Mouse (Mus musculus) forebrain, embryonic 10.5 days (tissue): ENCODE measurements at regions not wholly inside any gene's neighbourhood (a gene's known extent, or its start where the extent isn't known, plus 50 kb on each side); places are given as distances from the start of the nearest gene placed in this dataset.

Experiments
- DNase-seq: peaks from one replicate; pipeline ENCODE4 v3.0.0-alpha.2; 2017; ENCODE audit warnings: low spot score; ENCODE audit errors: extremely low spot score
- H3K27ac ChIP-seq: fragments of 300-500 bp; sonication (generic); 2 replicates; pipeline ENCODE4 v1.5.1; 2016; ENCODE audit warnings: mild to moderate bottlenecking
- H3K27me3 ChIP-seq: fragments of 300-500 bp; sonication (generic); 2 replicates; pipeline ENCODE4 v1.6.1; 2016; ENCODE audit warnings: mild to moderate bottlenecking; ENCODE audit not compliant: poor library complexity, severe bottlenecking
- H3K36me3 ChIP-seq: fragments of 300-500 bp; sonication (generic); replicated peaks from 2 replicates; pipeline ENCODE4 v1.6.1; 2016; ENCODE audit warnings: mild to moderate bottlenecking, moderate library complexity
- H3K4me1 ChIP-seq: fragments of 300-500 bp; sonication (generic); 2 replicates; pipeline ENCODE4 v1.6.1; 2016
- H3K4me3 ChIP-seq: fragments of 300-500 bp; sonication (generic); 2 replicates; pipeline ENCODE4 v1.5.1; 2016; ENCODE audit warnings: mild to moderate bottlenecking, moderate library complexity
- H3K9me3 ChIP-seq: fragments of 300-500 bp; sonication (generic); 2 replicates; pipeline ENCODE4 v1.6.1; 2016; ENCODE audit warnings: mild to moderate bottlenecking, moderate library complexity
- WGBS: fragments of 180-500 bp; shearing (Covaris S2); methylation state at CpG from one replicate; pipeline ENCODE4 v1.1.7; 2016; 5-methylcytosine and 5-hydroxymethylcytosine counted together

GRCm38 (mm10) chr13:118849541-118849940 lies 179.9 kb downstream of the Fgf10 start:
- H3K36me3 ChIP-seq, result no peaks in the 10 kb centered on the region
- no peak overlapping the region for H3K4me3 ChIP-seq
- WGBS, result 94% methylated on average over 5 of the region's 5 CpGs
- DNase-seq, result no peak
- H3K27me3 ChIP-seq, result no peaks in the 10 kb centered on the region
- H3K9me3 ChIP-seq, result no peaks in the 10 kb centered on the region
- no peaks in the 10 kb centered on the region for H3K4me1 ChIP-seq
- H3K27ac ChIP-seq, result no peak overlapping the region

GRCm38 (mm10) chr13:118850708-118851107 lies 181.1 kb downstream of the Fgf10 start:
- Histone ChIP-seq H3K4me1 (no peaks in the 10 kb centered on the region), H3K4me3 (no peak overlapping the region), H3K9me3 (no peaks in the 10 kb centered on the region), H3K27me3 (no peaks in the 10 kb centered on the region), H3K27ac (no peak overlapping the region), H3K36me3 (no peaks in the 10 kb centered on the region)
- no peak for DNase-seq
- 78% methylated on average over 8 of the region's 8 CpGs for WGBS

GRCm38 (mm10) chr13:118886339-118886810 lies 216.8 kb downstream of the Fgf10 start:
- Histone ChIP-seq H3K27me3 (no peaks in the 10 kb centered on the region), H3K4me3 (no peak overlapping the region), H3K9me3 (no peaks in the 10 kb centered on the region), H3K4me1 (peaks cover 17% of the 10 kb centered on the region), H3K27ac (no peak overlapping the region), H3K36me3 (no peaks in the 10 kb centered on the region)
- WGBS, result 62% methylated on average over 9 of the region's 9 CpGs
- no peak for DNase-seq

DNA sequence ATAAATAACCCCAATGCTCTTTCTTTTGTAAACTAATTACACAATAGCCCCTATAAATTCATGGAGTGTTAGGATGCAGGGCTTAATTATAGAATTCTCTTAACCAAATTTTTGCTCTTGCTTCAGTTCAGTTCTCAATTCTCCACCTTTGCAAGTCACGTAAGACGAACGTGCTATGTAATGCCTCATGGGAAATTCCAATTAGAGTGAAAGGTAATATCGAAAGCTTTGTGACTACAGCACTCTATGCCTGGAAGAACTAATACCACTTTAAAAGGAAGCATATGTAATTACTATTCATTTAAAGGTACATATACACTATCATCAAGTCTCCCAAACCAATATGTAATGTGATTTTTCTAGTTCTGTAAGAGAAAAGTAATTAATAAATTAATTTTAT lies 225.5 kb downstream of the Fgf10 start:
- Histone ChIP-seq H3K27me3 (no peaks in the 10 kb centered on the region), H3K4me1 (no peaks in the 10 kb centered on the region), H3K9me3 (no peaks in the 10 kb centered on the region), H3K36me3 (no peaks in the 10 kb centered on the region), H3K27ac (no peak overlapping the region), H3K4me3 (no peak overlapping the region)
- no peak for DNase-seq
- WGBS, result 88% methylated on average over 4 of the region's 4 CpGs

DNA sequence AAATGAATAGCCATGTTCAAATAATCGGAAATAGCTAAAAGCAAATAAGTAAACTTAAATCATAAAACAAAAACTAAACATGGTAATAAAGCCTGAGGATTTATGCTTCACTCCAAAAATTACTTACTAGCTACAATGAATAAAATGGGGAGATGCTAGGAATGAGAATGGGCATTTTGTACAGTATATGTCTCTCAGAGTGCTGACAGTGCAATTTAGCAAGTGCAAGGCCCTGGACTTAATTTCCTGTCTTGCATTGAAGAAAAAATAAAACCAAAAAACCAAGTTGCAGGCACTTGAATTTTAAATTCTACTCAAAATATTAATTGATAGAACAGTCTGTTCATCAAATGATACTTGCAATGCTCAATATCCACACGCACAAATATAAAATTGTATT lies 232.4 kb downstream of the Fgf10 start:
- Histone ChIP-seq H3K27ac (no peak overlapping the region), H3K27me3 (no peaks in the 10 kb centered on the region), H3K36me3 (no peaks in the 10 kb centered on the region), H3K4me1 (no peaks in the 10 kb centered on the region), H3K9me3 (no peaks in the 10 kb centered on the region), H3K4me3 (no peak overlapping the region)
- DNase-seq, result no peak
- 92% methylated on average over 2 of the region's 2 CpGs for WGBS

DNA sequence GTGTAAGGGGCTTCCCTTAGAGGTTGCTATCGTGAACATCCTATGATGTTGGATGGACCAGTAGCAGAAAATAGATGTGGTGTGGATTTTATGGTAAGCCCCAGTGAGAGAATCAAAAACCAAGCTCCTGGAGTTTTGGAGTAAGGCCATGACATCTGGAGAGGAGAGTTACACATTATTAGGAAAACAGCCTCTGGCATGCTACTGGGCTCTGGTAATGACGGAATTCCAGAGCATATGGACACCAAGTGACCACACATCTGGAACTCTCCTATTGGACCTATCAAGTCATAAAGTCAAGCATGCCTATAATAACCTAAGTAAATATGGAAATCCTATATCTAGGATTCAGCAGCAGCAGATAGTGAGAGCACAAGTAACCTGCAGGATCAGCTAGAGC lies 240.8 kb downstream of the Fgf10 start:
- Histone ChIP-seq H3K27ac (no peak overlapping the region), H3K36me3 (no peaks in the 10 kb centered on the region), H3K4me1 (no peaks in the 10 kb centered on the region), H3K4me3 (no peak overlapping the region), H3K9me3 (no peaks in the 10 kb centered on the region), H3K27me3 (no peaks in the 10 kb centered on the region)
- 87% methylated on average over 2 of the region's 2 CpGs for WGBS
- DNase-seq, result no peak

GRCm38 (mm10) chr13:118940786-118941185 lies 271.2 kb downstream of the Fgf10 start:
- H3K27ac ChIP-seq, result no peak overlapping the region
- 88% methylated on average over 3 of the region's 3 CpGs for WGBS
- DNase-seq, result no peak
- no peaks in the 10 kb centered on the region for H3K27me3 ChIP-seq
- H3K4me1 ChIP-seq, result no peaks in the 10 kb centered on the region
- no peaks in the 10 kb centered on the region for H3K36me3 ChIP-seq
- no peak overlapping the region for H3K4me3 ChIP-seq
- no peaks in the 10 kb centered on the region for H3K9me3 ChIP-seq

DNA sequence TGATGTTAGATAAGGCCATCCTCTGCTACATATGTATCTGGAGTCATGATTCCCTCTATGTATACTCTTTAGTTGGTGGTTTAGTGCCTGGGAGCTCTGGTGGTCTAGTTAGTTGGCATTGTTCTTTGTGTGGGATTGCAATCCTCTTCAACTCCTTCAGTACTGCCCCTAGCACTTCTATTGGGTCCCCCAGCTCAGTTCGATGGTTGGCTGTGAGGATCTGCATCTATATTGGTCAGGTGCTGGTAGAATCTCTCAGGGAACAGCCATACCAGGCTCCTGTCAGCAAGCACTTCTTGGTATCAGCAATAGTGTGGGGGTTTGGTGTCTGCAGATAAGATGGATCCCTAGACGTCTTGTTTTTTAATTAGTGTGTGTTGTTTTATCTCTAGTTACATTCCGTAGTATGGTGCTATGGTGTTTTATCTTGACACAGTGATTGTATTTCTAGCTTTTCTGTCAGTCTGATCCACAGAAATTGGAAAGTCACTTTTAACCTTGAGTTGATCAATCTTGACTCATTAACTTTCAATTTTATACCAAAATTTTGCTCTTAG lies 296.6 kb downstream of the Fgf10 start:
- H3K27me3 ChIP-seq, result no peaks in the 10 kb centered on the region
- no peaks in the 10 kb centered on the region for H3K36me3 ChIP-seq
- no peaks in the 10 kb centered on the region for H3K4me1 ChIP-seq
- no peak for DNase-seq
- no peak overlapping the region for H3K27ac ChIP-seq
- WGBS, result 81% methylated on average over 3 of the region's 3 CpGs
- H3K4me3 ChIP-seq, result no peak overlapping the region
- no peaks in the 10 kb centered on the region for H3K9me3 ChIP-seq

DNA sequence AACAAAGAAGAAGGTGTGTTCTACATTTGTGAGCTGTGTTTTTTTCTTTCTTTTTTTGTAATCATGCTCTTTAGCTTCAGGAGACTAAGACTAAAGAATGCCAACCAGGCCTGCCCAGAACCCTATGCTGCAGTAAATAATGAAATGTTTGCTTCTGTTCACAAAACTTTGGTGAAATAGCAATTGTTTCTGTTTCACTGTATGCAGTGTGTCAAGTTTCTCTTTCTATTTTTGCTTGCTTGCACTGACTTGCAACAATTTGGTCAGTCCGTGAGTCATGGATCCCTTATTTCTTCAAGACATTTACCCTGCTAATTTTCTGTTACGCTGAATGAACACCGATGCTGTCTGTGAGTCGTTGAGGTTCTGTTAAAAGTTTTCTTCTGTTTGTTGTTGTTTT lies 298.1 kb downstream of the Fgf10 start:
- H3K36me3 ChIP-seq, result no peaks in the 10 kb centered on the region
- no peak for DNase-seq
- 90% methylated on average over 4 of the region's 4 CpGs for WGBS

DNA sequence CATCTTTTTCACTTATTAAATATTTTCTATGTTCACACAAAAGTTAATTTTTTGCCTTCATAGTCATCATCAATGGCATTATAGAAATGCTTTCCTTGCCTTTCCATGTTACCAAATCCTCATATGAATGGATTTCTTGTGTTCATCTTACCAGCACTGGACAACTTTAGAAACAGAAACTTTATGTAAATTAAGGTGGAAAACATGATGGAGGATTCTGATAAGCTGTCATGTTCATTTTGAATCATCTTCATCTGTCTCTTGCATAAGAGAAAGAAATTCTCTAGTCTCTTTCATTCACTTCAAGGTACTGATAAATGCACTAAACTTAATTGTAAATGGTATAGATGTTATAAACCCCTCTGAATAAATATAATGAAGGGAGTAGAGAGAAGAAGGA lies 305.4 kb downstream of the Fgf10 start:
- Histone ChIP-seq H3K9me3 (no peaks in the 10 kb centered on the region), H3K36me3 (no peaks in the 10 kb centered on the region), H3K27ac (no peak overlapping the region), H3K4me3 (no peak overlapping the region), H3K4me1 (no peaks in the 10 kb centered on the region), H3K27me3 (no peaks in the 10 kb centered on the region)
- DNase-seq, result no peak

More for the DNA sequence above, 298.1 kb downstream of the Fgf10 start:
- Histone ChIP-seq H3K4me3 (no peak overlapping the region), H3K9me3 (no peaks in the 10 kb centered on the region), H3K27ac (no peak overlapping the region), H3K4me1 (no peaks in the 10 kb centered on the region), H3K27me3 (no peaks in the 10 kb centered on the region)

- Histone ChIP-seq H3K4me1 (no peaks in the 10 kb centered on the region), H3K27ac (no peak overlapping the region), H3K9me3 (no peaks in the 10 kb centered on the region), H3K36me3 (no peaks in the 10 kb centered on the region), H3K4me3 (no peak overlapping the region), H3K27me3 (no peaks in the 10 kb centered on the region)
- no peak for DNase-seq
- 81% methylated on average over 1 of the region's 1 CpGs for WGBS
Measured at GRCm38 (mm10) chr13:118975519-118975918, 305.9 kb downstream of the Fgf10 start.

- H3K27me3 ChIP-seq, result no peaks in the 10 kb centered on the region
- 77% methylated on average over 5 of the region's 5 CpGs for WGBS
Measured at GRCm38 (mm10) chr13:118979505-118979904, 309.9 kb downstream of the Fgf10 start.

GRCm38 (mm10) chr13:118981196-118981810 lies 311.7 kb downstream of the Fgf10 start:
- H3K4me3 ChIP-seq, result no peak overlapping the region
- peak overlapping the region; percentile 60 for H3K27ac ChIP-seq
- peaks cover 15% of the 10 kb centered on the region for H3K4me1 ChIP-seq
- DNase-seq, result no peak
- WGBS, result 73% methylated on average over 10 of the region's 10 CpGs
- no peaks in the 10 kb centered on the region for H3K9me3 ChIP-seq
- no peaks in the 10 kb centered on the region for H3K27me3 ChIP-seq
- H3K36me3 ChIP-seq, result no peaks in the 10 kb centered on the region

More at GRCm38 (mm10) chr13:118979505-118979904, 309.9 kb downstream of the Fgf10 start:
- no peaks in the 10 kb centered on the region for H3K9me3 ChIP-seq
- H3K36me3 ChIP-seq, result no peaks in the 10 kb centered on the region
- no peak overlapping the region for H3K4me3 ChIP-seq
- DNase-seq, result no peak
- no peak overlapping the region for H3K27ac ChIP-seq
- peaks cover 15% of the 10 kb centered on the region for H3K4me1 ChIP-seq
